Mouse (Mus musculus): ENCODE data around the gene Dad1.

GRCm38 (mm10) chr14:54267966-54268365 lies 14.1 kb upstream of the Dad1 start:
- TF ChIP-seq CTCF (IDR thresholded peaks at IDR 0.05; ENCODE audit: insufficient read depth, low read length) (no peak), POLR2A (IDR thresholded peaks at IDR 0.05; ENCODE audit: borderline replicate concordance, extremely low read depth, low read depth, low read length) (no peak)

Data from lung, adult 2 months (tissue).